Mouse (Mus musculus) urinary bladder, postnatal 4 days (tissue): Measurements from ENCODE around the gene Fosl2.

Source experiments
- DNase-seq, 2 experiments: peaks; one replicate each; pipeline ENCODE4 v3.0.0; 2021 to 2022; ENCODE audit warnings: low spot score in 2 of 2

Fosl2 gene

GRCm38 (mm10) chr5:32135336-32136206, at the start of gene Fosl2:
Gene Fosl2, plus strand, starts transcription at chr5:32135801.
- peak; percentile 96 to 97 for DNase-seq

GRCm38 (mm10) chr5:32085971-32086370, 49.6 kb upstream of the Fosl2 start:
- DNase-seq = no peak

- DNase-seq = no peak
Measured at GRCm38 (mm10) chr5:32086526-32087090, 49.0 kb upstream of the Fosl2 start.

- peak in 1 of 2 experiments; percentile 31 for DNase-seq
Measured at GRCm38 (mm10) chr5:32089481-32089880, 46.1 kb upstream of the Fosl2 start.

GRCm38 (mm10) chr5:32092281-32092680, 43.3 kb upstream of the Fosl2 start:
- DNase-seq = no peak

GRCm38 (mm10) chr5:32098691-32099090, 36.9 kb upstream of the Fosl2 start:
- no peak for DNase-seq

- DNase-seq = peak; percentile 74 to 79
Measured at GRCm38 (mm10) chr5:32102484-32102883, 33.1 kb upstream of the Fosl2 start.

GRCm38 (mm10) chr5:32102971-32103431, 32.6 kb upstream of the Fosl2 start:
- DNase-seq = peak in 1 of 2 experiments; percentile 56

- no peak for DNase-seq
Measured at GRCm38 (mm10) chr5:32103545-32103944, 32.1 kb upstream of the Fosl2 start.

GRCm38 (mm10) chr5:32104119-32104990, 31.2 kb upstream of the Fosl2 start:
- DNase-seq = no peak

- DNase-seq = no peak
Measured at GRCm38 (mm10) chr5:32106473-32107140, 29.0 kb upstream of the Fosl2 start.

GRCm38 (mm10) chr5:32110651-32111050, 24.9 kb upstream of the Fosl2 start:
- no peak for DNase-seq

GRCm38 (mm10) chr5:32112206-32112916, 23.2 kb upstream of the Fosl2 start:
- DNase-seq = no peak

GRCm38 (mm10) chr5:32120901-32121376, 14.7 kb upstream of the Fosl2 start:
- DNase-seq = no peak

- DNase-seq = no peak
Measured at GRCm38 (mm10) chr5:32121936-32122335, 13.7 kb upstream of the Fosl2 start.

- no peak for DNase-seq
Measured at GRCm38 (mm10) chr5:32122363-32122762, 13.2 kb upstream of the Fosl2 start.

GRCm38 (mm10) chr5:32124957-32125356, 10.6 kb upstream of the Fosl2 start:
- no peak for DNase-seq

GRCm38 (mm10) chr5:32127226-32127625, 8.4 kb upstream of the Fosl2 start:
- DNase-seq = no peak

- no peak for DNase-seq
Measured at GRCm38 (mm10) chr5:32127927-32128326, 7.7 kb upstream of the Fosl2 start.

- peak; percentile 73 to 79 for DNase-seq
Measured at GRCm38 (mm10) chr5:32132971-32133501, 2.6 kb upstream of the Fosl2 start.
